Comparison of ENCODE assay signal across 10 mouse cellular contexts in genomic region chr4:55351860-55352259, GRCm38 (mm10). TPM values are rescaled to one million over a fixed set of nuclear protein-coding genes. Genes with fewer than 3 reads are reported as not detected.
A peak's percentile ranks its signal among the peaks of the same experiment; 100 is the strongest.
DNase-seq lines count a peak whose midpoint lies in the region; ATAC-seq and TF ChIP-seq lines count a peak whose summit lies in the region.
"Had no signal": no experiment of that assay in that cellular context is flagged by ENCODE, and none has a peak within 500 bp of the region (broad histone marks: within the 10 kb centered on the region; RNA-seq: fewer than 3 reads in every experiment).

No protein-coding gene starts in this region.

- H3K4me3 ChIP-seq in kidney, embryonic 15.5 days (replicated peaks) = no peak overlapping the region; the same call in 1 of the 2 replicates
- no peak overlapping the region for H3K4me3 ChIP-seq in embryonic facial prominence, embryonic 13.5 days
- H3K4me3 ChIP-seq in intestine, postnatal 0 days (ENCODE audit: low read depth, low read length) = no peak overlapping the region
- no peak overlapping the region for H3K4me3 ChIP-seq in neural tube, embryonic 12.5 days

- H3K9me3 ChIP-seq in kidney, embryonic 15.5 days (replicated peaks) = no peaks in the 10 kb centered on the region
- no peaks in the 10 kb centered on the region for H3K9me3 ChIP-seq in embryonic facial prominence, embryonic 13.5 days
- no peaks in the 10 kb centered on the region for H3K9me3 ChIP-seq in intestine, postnatal 0 days (ENCODE audit: control insufficient read depth)
- no peaks in the 10 kb centered on the region for H3K9me3 ChIP-seq in neural tube, embryonic 12.5 days

- no peak for DNase-seq in kidney, adult 9 months
- no peak for DNase-seq in layer of hippocampus, adult 18-20 months (ENCODE audit: low spot score in 2 of 2)
- no peak for DNase-seq in gastrocnemius, postnatal 25 days
- DNase-seq: cerebellum, adult 8-10 months had no signal

- peaks cover 26% of the 10 kb centered on the region for H3K4me1 ChIP-seq in kidney, embryonic 15.5 days
- H3K4me1 ChIP-seq in embryonic facial prominence, embryonic 13.5 days = peaks cover 19% of the 10 kb centered on the region
- H3K4me1 ChIP-seq in intestine, postnatal 0 days (replicated peaks; ENCODE audit: control insufficient read depth, insufficient read depth, low read length) = no peaks in the 10 kb centered on the region; the same call in 1 of the 2 replicates
- peaks cover 14% of the 10 kb centered on the region for H3K4me1 ChIP-seq in neural tube, embryonic 12.5 days

- peak overlapping the region; percentile 60 for H3K4me2 ChIP-seq in kidney, embryonic 15.5 days
- H3K4me2 ChIP-seq in embryonic facial prominence, embryonic 13.5 days = peak overlapping the region; percentile 69
- peak overlapping the region; percentile 76; the same call in 1 of the 2 replicates for H3K4me2 ChIP-seq in intestine, postnatal 0 days (replicated peaks; ENCODE audit: low read depth)
- peak overlapping the region; percentile 65 for H3K4me2 ChIP-seq in neural tube, embryonic 12.5 days (replicated peaks)

- no peak overlapping the region for H3K27ac ChIP-seq in kidney, embryonic 15.5 days
- H3K27ac ChIP-seq in embryonic facial prominence, embryonic 13.5 days = no peak overlapping the region
- H3K27ac ChIP-seq in intestine, postnatal 0 days (ENCODE audit: low read depth, low read length) = no peak overlapping the region
- no peak overlapping the region for H3K27ac ChIP-seq in neural tube, embryonic 12.5 days
- H3K27ac ChIP-seq: macrophage had no signal

- ATAC-seq in kidney, embryonic 15.5 days (replicated peaks; ENCODE audit: low FRiP score) = no peak
- no peak for ATAC-seq in embryonic facial prominence, embryonic 13.5 days (ENCODE audit: insufficient number of reproducible peaks, insufficient read depth, low FRiP score, low TSS enrichment, low read depth)
- no peak for ATAC-seq in intestine, postnatal 0 days
- ATAC-seq in neural tube, embryonic 12.5 days (ENCODE audit: low FRiP score, low read depth) = no peak
- no peak for ATAC-seq in inflammation-experienced regulatory T-cells, adult 6 months

- TF ChIP-seq CTCF in intestine, postnatal 0 days (IDR thresholded peaks at IDR 0.05; ENCODE audit: low read depth) = no peak

- peaks cover 7% of the 10 kb centered on the region; the same call in 1 of the 2 replicates for H3K36me3 ChIP-seq in kidney, embryonic 15.5 days
- H3K36me3 ChIP-seq in embryonic facial prominence, embryonic 13.5 days = peaks cover 7% of the 10 kb centered on the region; the same call in 1 of the 2 replicates
- H3K36me3 ChIP-seq in intestine, postnatal 0 days (ENCODE audit: control insufficient read depth, insufficient read depth) = no peaks in the 10 kb centered on the region; the same call in 1 of the 2 replicates
- 0 out of 2 replicates have a peak, but pooled peaks cover 4% of the 10 kb centered on the region for H3K36me3 ChIP-seq in neural tube, embryonic 12.5 days

- no peak overlapping the region for H3K9ac ChIP-seq in kidney, embryonic 15.5 days
- no peak overlapping the region for H3K9ac ChIP-seq in embryonic facial prominence, embryonic 13.5 days
- H3K9ac ChIP-seq in intestine, postnatal 0 days (ENCODE audit: low read depth, low read length) = no peak overlapping the region
- no peak overlapping the region for H3K9ac ChIP-seq in neural tube, embryonic 12.5 days

- no peaks in the 10 kb centered on the region for H3K27me3 ChIP-seq in kidney, embryonic 15.5 days
- no peaks in the 10 kb centered on the region for H3K27me3 ChIP-seq in embryonic facial prominence, embryonic 13.5 days
- no peaks in the 10 kb centered on the region for H3K27me3 ChIP-seq in intestine, postnatal 0 days (replicated peaks; ENCODE audit: control insufficient read depth, insufficient read depth, low read length)
- no peaks in the 10 kb centered on the region for H3K27me3 ChIP-seq in neural tube, embryonic 12.5 days (replicated peaks)

RNA-seq across cellular contexts. Expression of gene Rad23b, which starts 2.0 kb away (rescaled TPM):
- polyA plus RNA-seq in kidney, embryonic 15.5 days (2015; fragmentation: Nextera tagmentation; extraction: Ambion mirVana) = 83.3 and 92.1 TPM in 2 replicates
- polyA plus RNA-seq in embryonic facial prominence, embryonic 13.5 days (2015; fragmentation: Nextera tagmentation; extraction: Ambion mirVana) = 83.1 and 86.4 TPM in 2 replicates
- polyA plus RNA-seq in intestine, postnatal 0 days (2015; fragmentation: Nextera tagmentation; extraction: Ambion mirVana) = 52.1 and 53.4 TPM in 2 replicates
- 114 and 120 TPM in 2 replicates for polyA plus RNA-seq in neural tube, embryonic 12.5 days (2016; fragmentation: Nextera tagmentation; extraction: Ambion mirVana)
- 100 to 1,000 TPM; 191 to 196 TPM for total RNA-seq in layer of hippocampus, adult 18-20 months (2021)
- polyA plus RNA-seq in inflammation-experienced regulatory T-cells, adult 6 months (2017; shearing (Covaris generic)) = 10 to 100 TPM; 13.8 to 14.6 (median 14.2) TPM
- total RNA-seq in gastrocnemius, postnatal 25 days (2021) = 100 to 1,000 TPM in 1 of 2 experiments, 10 to 100 TPM in 1; 99.6 to 101 TPM
